Mouse (Mus musculus) lung, embryonic 16.5 days (tissue): ENCODE measurements around the gene Irx6. TPM values are rescaled to one million over a fixed set of nuclear protein-coding genes. Genes with fewer than 3 reads are reported as not detected.
A peak's percentile ranks its signal among the peaks of the same experiment; 100 is the strongest.

Source experiments
- ATAC-seq: fragments of 200-750 bp; cut with Nextera tagmentation; 2 replicates; pipeline ENCODE4 v1.8.0; 2017; ENCODE audit warnings: low read depth, mild to moderate bottlenecking, moderate library complexity
- H3K27ac ChIP-seq: fragments of 300-500 bp; sonication (generic); 2 replicates; pipeline ENCODE4 v1.5.1; 2014; ENCODE audit warnings: mild to moderate bottlenecking, control low read depth, low read length
- H3K27me3 ChIP-seq: fragments of 300-500 bp; sonication (generic); 2 replicates; pipeline ENCODE4 v1.6.1; 2014; ENCODE audit warnings: low read depth, low read length, mixed read lengths; ENCODE audit not compliant: control insufficient read depth, insufficient read depth
- H3K36me3 ChIP-seq: fragments of 300-500 bp; sonication (generic); 2 replicates; pipeline ENCODE4 v1.6.1; 2014; ENCODE audit warnings: low read length; ENCODE audit not compliant: control insufficient read depth, insufficient read depth
- H3K4me1 ChIP-seq: fragments of 300-500 bp; sonication (generic); replicated peaks from 2 replicates; pipeline ENCODE4 v1.6.1; 2014; ENCODE audit warnings: low read length, mixed read lengths; ENCODE audit not compliant: control insufficient read depth, insufficient read depth
- H3K4me2 ChIP-seq: fragments of 300-500 bp; sonication (generic); 2 replicates; pipeline ENCODE4 v1.6.1; 2014; ENCODE audit warnings: low read depth, low read length, control low read depth
- H3K4me3 ChIP-seq: fragments of 300-500 bp; sonication (generic); 2 replicates; pipeline ENCODE4 v1.5.1; 2014; ENCODE audit warnings: mild to moderate bottlenecking, low read length, control low read depth
- H3K9ac ChIP-seq: fragments of 300-500 bp; sonication (generic); 2 replicates; pipeline ENCODE4 v1.6.1; 2014; ENCODE audit warnings: low read length, control low read depth
- H3K9me3 ChIP-seq: fragments of 300-500 bp; sonication (generic); 2 replicates; pipeline ENCODE4 v1.6.1; 2016; ENCODE audit warnings: low read length; ENCODE audit not compliant: control insufficient read depth
- WGBS: fragments of 180-500 bp; shearing (Covaris S2); extraction: QIAGEN DNeasy Blood & Tissue Kit; methylation state at CpG from one replicate; pipeline ENCODE4 v1.1.7; 2014; 5-methylcytosine and 5-hydroxymethylcytosine counted together
- polyA plus RNA-seq: library from polyadenylated mRNA; unstranded; fragments of >200 nt; fragmentation: Nextera tagmentation; extraction: Ambion mirVana; gene quantifications from 2 replicates; pipeline ENCODE4 v1.2.1, GENCODE M21; 2015

The Irx6 gene
- polyA plus RNA-seq, 1 experiment from 2014 or later: 0.10 TPM

DNA sequence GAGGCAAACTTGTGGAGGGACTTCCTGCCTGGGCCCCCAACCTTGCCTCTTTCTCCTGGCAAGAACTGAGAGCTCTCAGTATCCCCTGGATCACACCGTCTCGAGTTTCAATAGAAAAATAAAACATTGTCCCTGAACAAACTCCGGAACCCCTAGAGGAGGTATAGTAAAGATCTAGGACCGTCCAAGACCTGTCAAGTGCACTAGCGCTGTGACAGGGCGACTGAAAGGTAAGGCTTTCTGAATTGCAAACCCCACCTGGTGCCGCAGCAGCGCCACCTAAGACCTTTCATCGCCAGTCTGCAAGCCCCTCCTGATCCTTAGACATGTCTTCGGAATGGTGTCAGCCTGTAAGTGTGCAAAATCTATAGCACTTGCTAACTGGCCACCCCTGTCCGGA, 987 bp upstream of the Irx6 start:
- Histone ChIP-seq H3K4me3 (peak overlapping the region; percentile 47), H3K9ac (no peak overlapping the region), H3K9me3 (no peaks in the 10 kb centered on the region), H3K4me2 (peak overlapping the region; percentile 73), H3K27me3 (peaks cover 72% of the 10 kb centered on the region), H3K36me3 (no peaks in the 10 kb centered on the region), H3K4me1 (peaks cover 10% of the 10 kb centered on the region; the same call in 1 of the 2 replicates), H3K27ac (no peak overlapping the region)
- ATAC-seq: peak; percentile 26
- WGBS: 4% methylated on average over 11 of the region's 11 CpGs

DNA sequence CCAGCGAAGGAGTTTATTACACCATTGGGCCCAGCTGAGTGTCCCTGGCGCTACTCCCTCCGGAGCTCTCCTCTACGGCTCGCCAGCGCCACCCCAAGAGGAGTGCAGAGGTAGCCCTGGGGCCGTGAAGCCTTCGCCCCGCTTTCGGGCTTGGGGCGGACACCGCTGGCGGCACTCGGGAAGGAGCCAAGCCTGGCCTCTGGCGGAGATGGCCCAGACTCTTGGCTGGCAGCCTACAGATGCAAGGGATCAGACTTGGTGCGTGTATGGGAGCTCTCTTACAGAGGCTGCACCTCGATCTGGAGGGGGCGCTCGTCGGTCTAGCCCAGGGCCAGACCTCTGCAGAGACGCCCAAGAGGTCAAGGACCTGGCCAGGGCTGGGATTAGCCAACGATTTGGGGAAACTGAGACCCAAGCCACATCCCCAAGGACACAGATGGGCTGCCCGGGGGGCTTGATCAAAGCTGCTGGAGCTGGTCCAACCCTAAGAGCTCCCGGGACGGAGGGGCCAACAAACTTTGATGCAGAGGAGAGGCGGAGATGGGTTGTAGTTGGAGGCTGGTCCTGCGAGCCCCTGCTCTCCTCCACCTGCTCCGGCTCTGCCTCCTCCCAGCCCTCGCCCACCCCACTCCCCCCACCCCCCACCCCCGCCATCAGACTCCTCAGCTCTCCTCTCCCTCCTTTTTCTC, 389 bp upstream of the Irx6 start:
- peak overlapping the region; percentile 25; the same call in 1 of the 2 replicates for H3K9ac ChIP-seq

DNA sequence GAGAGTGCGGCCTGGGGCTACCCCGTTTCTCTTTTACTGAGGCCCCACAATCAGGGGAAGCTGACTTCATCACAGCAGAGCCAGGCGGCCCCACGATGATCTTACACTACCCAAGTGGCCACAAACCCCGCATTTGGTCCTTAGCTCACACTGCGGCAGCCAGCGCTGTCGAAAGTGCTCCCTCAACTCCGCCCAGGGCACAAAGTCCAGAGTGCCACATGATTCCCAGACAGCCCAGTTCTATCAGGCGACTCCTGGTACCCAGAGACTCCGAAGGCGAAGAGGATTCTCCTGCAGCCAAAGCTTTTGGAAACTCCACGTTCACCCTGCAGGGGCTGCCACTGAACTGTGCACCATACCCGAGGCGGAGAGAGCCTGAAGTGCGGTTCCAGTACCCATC, 4.3 kb downstream of the Irx6 start:
- Histone ChIP-seq H3K27ac (no peak overlapping the region), H3K9me3 (no peaks in the 10 kb centered on the region), H3K4me2 (no peak overlapping the region), H3K9ac (no peak overlapping the region), H3K4me1 (peaks cover 7% of the 10 kb centered on the region; the same call in 1 of the 2 replicates), H3K27me3 (peaks cover 61% of the 10 kb centered on the region), H3K36me3 (no peaks in the 10 kb centered on the region), H3K4me3 (no peak overlapping the region)
- 11% methylated on average over 16 of the region's 16 CpGs for WGBS
- no peak for ATAC-seq

More for the DNA sequence above, 389 bp upstream of the Irx6 start:
- Histone ChIP-seq H3K4me3 (peak overlapping the region; percentile 47), H3K4me1 (peaks cover 10% of the 10 kb centered on the region; the same call in 1 of the 2 replicates), H3K27ac (no peak overlapping the region), H3K36me3 (no peaks in the 10 kb centered on the region), H3K4me2 (peak overlapping the region; percentile 73), H3K27me3 (peaks cover 78% of the 10 kb centered on the region), H3K9me3 (no peaks in the 10 kb centered on the region)
- WGBS: under 1% methylated on average over 25 of the region's 30 CpGs
- ATAC-seq: peak; percentile 90

DNA sequence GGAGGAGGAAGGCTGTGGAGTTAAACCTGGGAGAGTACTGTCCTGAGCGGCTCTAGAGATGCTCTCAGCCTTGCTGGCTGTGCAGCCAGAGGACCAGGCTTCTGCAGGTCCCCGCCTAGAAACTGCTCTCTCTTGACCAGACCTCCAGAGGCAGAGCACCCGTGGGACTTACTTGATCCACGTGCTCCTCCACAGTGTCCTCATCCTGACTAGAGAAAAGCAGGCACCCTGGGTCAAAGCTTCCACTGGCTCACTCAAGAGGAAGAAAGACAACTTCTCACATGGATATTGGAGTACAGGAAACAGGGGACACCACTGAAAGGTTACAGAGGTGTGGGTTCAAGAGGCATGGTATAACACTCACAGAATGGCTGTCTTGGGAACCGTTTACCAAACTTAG, 23.3 kb downstream of the Irx6 start:
- Histone ChIP-seq H3K4me3 (no peak overlapping the region), H3K36me3 (no peaks in the 10 kb centered on the region), H3K4me1 (no peaks in the 10 kb centered on the region), H3K9ac (no peak overlapping the region), H3K4me2 (no peak overlapping the region), H3K27me3 (no peaks in the 10 kb centered on the region), H3K27ac (no peak overlapping the region), H3K9me3 (no peaks in the 10 kb centered on the region)
- ATAC-seq: no peak
- whole genome bisulfite sequencing: 75% methylated on average over 5 of the region's 5 CpGs

DNA sequence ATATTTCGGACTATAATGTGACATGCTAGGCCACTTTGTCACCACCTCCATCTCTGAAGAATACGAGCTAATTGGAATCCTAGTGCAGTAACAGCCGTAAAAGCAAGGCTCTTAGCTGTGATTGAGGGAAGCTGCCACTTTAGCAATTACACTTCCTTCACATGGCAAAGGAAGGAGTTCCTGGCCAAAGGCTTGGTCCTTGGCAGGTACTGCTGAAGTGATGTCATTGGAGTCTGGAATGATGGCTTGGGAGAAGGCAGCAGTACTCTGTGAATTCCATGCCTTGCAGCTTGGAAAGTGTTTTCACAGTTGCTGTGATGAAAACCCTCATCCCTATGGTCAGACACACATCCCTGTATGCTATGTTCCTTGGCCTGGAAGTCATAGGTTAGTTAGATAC, 24.3 kb downstream of the Irx6 start:
- Histone ChIP-seq H3K4me3 (no peak overlapping the region), H3K27ac (no peak overlapping the region), H3K9ac (no peak overlapping the region), H3K4me1 (no peaks in the 10 kb centered on the region), H3K4me2 (no peak overlapping the region), H3K27me3 (no peaks in the 10 kb centered on the region), H3K9me3 (no peaks in the 10 kb centered on the region), H3K36me3 (no peaks in the 10 kb centered on the region)
- no peak for ATAC-seq
- 67% methylated on average over 3 of the region's 3 CpGs for WGBS

DNA sequence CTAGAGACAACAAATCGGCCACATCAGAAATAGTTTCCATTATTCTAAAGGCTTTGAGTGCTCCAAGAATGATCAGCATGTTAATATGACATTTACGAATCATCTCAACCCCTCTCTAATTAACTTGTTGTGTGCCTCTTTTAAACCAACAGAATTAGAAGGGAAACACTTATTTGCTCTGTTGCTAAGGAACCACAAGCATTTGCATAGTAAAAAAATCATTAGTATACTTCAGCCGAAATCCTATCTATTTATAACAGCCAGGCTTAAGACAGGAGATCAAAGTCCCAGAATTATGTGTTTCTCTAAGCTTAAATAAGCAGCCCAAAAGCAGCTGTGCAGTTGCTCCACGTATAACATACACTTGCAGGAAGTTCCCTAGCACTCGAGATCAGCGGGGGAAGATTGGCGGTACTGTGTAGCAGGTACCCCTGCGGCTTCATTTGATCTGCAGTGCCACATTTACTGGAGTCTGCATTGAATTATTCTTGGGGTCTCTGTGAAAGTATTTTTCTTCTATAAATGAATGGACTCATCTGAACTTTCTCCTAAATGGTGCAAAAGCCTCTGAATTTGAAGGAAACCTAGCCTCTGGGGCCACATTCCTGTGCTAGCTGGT, 25.9 kb downstream of the Irx6 start:
- no peaks in the 10 kb centered on the region for H3K27me3 ChIP-seq
- 54% methylated on average over 8 of the region's 8 CpGs for WGBS
- H3K4me1 ChIP-seq: no peaks in the 10 kb centered on the region
- no peak overlapping the region for H3K27ac ChIP-seq
- no peak for ATAC-seq
- no peaks in the 10 kb centered on the region for H3K36me3 ChIP-seq
- no peak overlapping the region for H3K4me2 ChIP-seq
- no peaks in the 10 kb centered on the region for H3K9me3 ChIP-seq
- no peak overlapping the region for H3K9ac ChIP-seq
- H3K4me3 ChIP-seq: no peak overlapping the region

DNA sequence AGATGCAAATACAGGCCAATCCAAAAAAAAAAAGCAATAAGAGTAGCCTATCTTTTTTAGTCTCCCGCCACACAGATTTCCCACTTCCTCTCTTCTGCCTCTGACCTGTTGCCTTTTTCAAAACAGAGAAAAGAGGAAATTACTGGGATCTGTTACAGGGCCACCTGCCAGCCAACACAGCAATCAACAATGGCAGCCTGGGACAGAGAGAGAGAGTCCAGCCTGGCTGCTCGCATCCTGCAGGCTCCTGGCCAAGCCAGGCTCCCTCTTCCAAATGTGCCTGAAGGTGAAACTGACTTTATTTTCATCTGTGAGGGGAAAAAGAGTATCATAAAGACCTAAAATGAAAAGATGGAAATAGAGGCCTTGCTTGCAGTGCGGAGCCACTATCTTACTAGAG, 29.3 kb downstream of the Irx6 start:
- WGBS: 74% methylated on average over 3 of the region's 3 CpGs
- no peak overlapping the region for H3K9ac ChIP-seq
- H3K27me3 ChIP-seq: no peaks in the 10 kb centered on the region
- H3K4me1 ChIP-seq: no peaks in the 10 kb centered on the region
- H3K4me2 ChIP-seq: no peak overlapping the region
- H3K27ac ChIP-seq: no peak overlapping the region
- no peaks in the 10 kb centered on the region for H3K36me3 ChIP-seq
- H3K9me3 ChIP-seq: no peaks in the 10 kb centered on the region
- no peak for ATAC-seq
- no peak overlapping the region for H3K4me3 ChIP-seq

DNA sequence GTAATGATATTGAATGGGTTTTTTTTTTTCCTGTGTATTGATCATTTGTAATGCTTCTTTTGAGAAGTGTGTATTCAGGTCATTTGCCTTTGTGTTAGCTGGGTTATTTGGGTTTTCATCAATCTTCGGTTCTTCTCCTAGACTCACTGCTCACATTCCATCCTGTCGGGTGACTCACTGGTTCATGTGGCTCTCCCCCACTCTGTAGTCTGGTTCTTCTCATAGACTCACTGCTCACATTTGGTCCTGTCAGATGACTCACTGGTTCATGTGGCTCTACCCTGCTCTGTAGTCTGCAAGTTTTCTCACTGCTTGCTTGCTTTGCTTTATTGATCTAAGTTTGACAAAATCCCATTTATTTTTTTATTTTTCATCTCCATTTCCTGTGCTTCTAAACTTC, 32.2 kb downstream of the Irx6 start:
- Histone ChIP-seq H3K4me3 (no peak overlapping the region), H3K9me3 (no peaks in the 10 kb centered on the region), H3K27me3 (no peaks in the 10 kb centered on the region), H3K27ac (no peak overlapping the region), H3K4me2 (no peak overlapping the region), H3K9ac (no peak overlapping the region), H3K36me3 (no peaks in the 10 kb centered on the region), H3K4me1 (no peaks in the 10 kb centered on the region)
- ATAC-seq: no peak
- WGBS: 36% methylated on average over 2 of the region's 2 CpGs

DNA sequence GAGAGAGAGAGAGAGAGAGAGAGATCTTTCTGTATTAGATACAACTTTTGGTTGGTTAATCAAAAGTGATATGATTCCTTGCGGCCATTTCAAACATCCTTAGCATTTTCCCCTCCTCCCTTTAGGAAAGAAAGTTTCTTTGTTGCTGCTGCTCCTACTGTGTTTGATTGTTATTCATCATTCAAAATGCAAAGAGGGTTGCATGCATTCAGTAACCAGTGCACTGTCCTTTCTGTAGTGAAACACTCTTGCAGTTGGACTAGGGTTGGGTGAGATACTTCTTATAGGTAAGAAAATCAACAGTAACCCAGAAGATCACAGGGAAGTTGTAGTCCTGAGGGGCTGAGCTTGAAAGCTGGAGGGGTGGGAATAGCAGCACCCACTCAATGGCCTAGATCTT, 39.2 kb downstream of the Irx6 start:
- ATAC-seq: no peak
- Histone ChIP-seq H3K36me3 (no peaks in the 10 kb centered on the region), H3K4me1 (no peaks in the 10 kb centered on the region), H3K27me3 (no peaks in the 10 kb centered on the region), H3K27ac (no peak overlapping the region), H3K9me3 (no peaks in the 10 kb centered on the region; the same call in 1 of the 2 replicates), H3K4me3 (no peak overlapping the region), H3K4me2 (no peak overlapping the region), H3K9ac (no peak overlapping the region)
- 90% methylated on average over 1 of the region's 1 CpGs for WGBS
